Mouse (Mus musculus) neural tube, embryonic 12.5 days (tissue): ENCODE data around the gene Apbb2. TPM values are rescaled to one million over a fixed set of nuclear protein-coding genes. Genes with fewer than 3 reads are reported as not detected.
"Not testable (repeated sequence)": the region's sequence is repeated elsewhere in the genome, so short reads cannot be mapped to it uniquely, and the experiment has no call there.

Experiments used
- ATAC-seq: fragments of 200-750 bp; cut with Nextera tagmentation; 2 replicates; pipeline ENCODE4 v1.8.0; 2017; ENCODE audit warnings: low read depth, mild to moderate bottlenecking, moderate TSS enrichment, moderate library complexity; ENCODE audit not compliant: low FRiP score
- H3K27ac ChIP-seq: fragments of 300-500 bp; sonication (generic); 2 replicates; pipeline ENCODE4 v1.5.1; 2016
- H3K27me3 ChIP-seq: fragments of 300-500 bp; sonication (generic); replicated peaks from 2 replicates; pipeline ENCODE4 v1.6.1; 2016; ENCODE audit warnings: mild to moderate bottlenecking
- H3K36me3 ChIP-seq: fragments of 300-500 bp; sonication (generic); 2 replicates; pipeline ENCODE4 v1.6.1; 2016; ENCODE audit warnings: mild to moderate bottlenecking
- H3K4me1 ChIP-seq: fragments of 300-500 bp; sonication (generic); 2 replicates; pipeline ENCODE4 v1.6.1; 2016
- H3K4me2 ChIP-seq: fragments of 300-500 bp; sonication (generic); replicated peaks from 2 replicates; pipeline ENCODE4 v1.6.1; 2016; ENCODE audit warnings: mild to moderate bottlenecking
- H3K4me3 ChIP-seq: fragments of 300-500 bp; sonication (generic); 2 replicates; pipeline ENCODE4 v1.5.1; 2016
- H3K9ac ChIP-seq: fragments of 300-500 bp; sonication (generic); 2 replicates; pipeline ENCODE4 v1.6.1; 2016; ENCODE audit warnings: mild to moderate bottlenecking
- H3K9me3 ChIP-seq: fragments of 300-500 bp; sonication (generic); 2 replicates; pipeline ENCODE4 v1.6.1; 2016; ENCODE audit warnings: mild to moderate bottlenecking
- WGBS: fragments of 180-500 bp; shearing (Covaris S2); methylation state at CpG from one replicate; pipeline ENCODE4 v1.1.7; 2016; 5-methylcytosine and 5-hydroxymethylcytosine counted together
- polyA plus RNA-seq: library from polyadenylated mRNA; unstranded; fragments of >200 nt; fragmentation: Nextera tagmentation; extraction: Ambion mirVana; gene quantifications from 2 replicates; pipeline ENCODE4 v1.2.1, GENCODE M21; 2016

Gene Apbb2
- polyA plus RNA-seq, 1 experiment from 2014 or later, result 80.5 TPM

GRCm38 (mm10) chr5:66280742-66281141, 337.8 kb downstream of the Apbb2 start:
- no peaks in the 10 kb centered on the region for H3K27me3 ChIP-seq
- ATAC-seq, result no peak
- H3K36me3 ChIP-seq, result no peaks in the 10 kb centered on the region
- H3K9ac ChIP-seq, result no peak overlapping the region
- H3K9me3 ChIP-seq, result no peaks in the 10 kb centered on the region
- H3K27ac ChIP-seq, result no peak overlapping the region
- no peak overlapping the region for H3K4me2 ChIP-seq
- H3K4me3 ChIP-seq, result no peak overlapping the region
- 82% methylated on average over 6 of the region's 6 CpGs for WGBS
- no peaks in the 10 kb centered on the region for H3K4me1 ChIP-seq

DNA sequence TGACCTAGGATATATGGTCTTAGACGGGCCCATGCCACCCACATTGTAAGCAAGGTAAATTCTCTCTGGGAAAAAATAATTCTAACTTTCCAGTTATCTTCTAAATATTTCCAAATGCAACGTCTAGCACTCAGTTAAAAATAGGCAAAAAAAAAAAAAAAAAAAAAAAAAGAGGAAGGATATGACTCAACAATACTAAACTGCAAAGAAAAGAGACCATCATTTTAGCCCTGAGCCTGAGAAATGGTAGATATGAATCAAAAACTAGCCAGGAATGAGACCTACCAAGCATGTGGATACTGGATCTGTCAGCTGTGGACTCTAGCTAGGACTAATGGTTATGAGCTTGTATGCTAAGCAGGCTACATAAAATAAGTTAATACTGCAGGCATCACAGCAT, 338.9 kb downstream of the Apbb2 start:
- H3K36me3 ChIP-seq, result no peaks in the 10 kb centered on the region
- no peaks in the 10 kb centered on the region for H3K27me3 ChIP-seq
- ATAC-seq, result no peak
- WGBS, result 81% methylated on average over 2 of the region's 2 CpGs
- no peaks in the 10 kb centered on the region for H3K4me1 ChIP-seq
- no peak overlapping the region for H3K27ac ChIP-seq
- H3K9me3 ChIP-seq, result no peaks in the 10 kb centered on the region
- H3K4me3 ChIP-seq, result no peak overlapping the region
- H3K4me2 ChIP-seq, result no peak overlapping the region
- H3K9ac ChIP-seq, result no peak overlapping the region

DNA sequence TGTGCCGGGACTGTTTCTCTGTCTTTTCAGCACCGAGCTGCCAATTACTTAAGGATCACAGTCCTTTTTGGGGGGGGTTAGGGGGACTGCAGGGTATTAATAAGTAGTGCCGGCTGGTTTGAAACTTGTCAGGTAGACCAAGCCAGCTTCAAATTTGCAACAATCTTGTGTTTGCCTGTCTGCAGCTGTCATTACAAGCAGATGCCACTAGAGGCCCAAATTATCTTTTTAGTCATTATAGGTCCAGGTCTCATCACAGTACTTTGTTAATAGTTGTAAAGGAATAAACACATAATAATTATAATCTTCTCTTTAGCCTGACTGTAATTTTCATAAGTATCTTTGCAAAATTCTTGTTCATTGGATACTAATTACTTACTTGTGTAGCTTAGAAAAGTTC, 344.2 kb downstream of the Apbb2 start:
- Histone ChIP-seq H3K27me3 (no peaks in the 10 kb centered on the region), H3K27ac (no peak overlapping the region), H3K4me1 (no peaks in the 10 kb centered on the region; the same call in 1 of the 2 replicates), H3K4me3 (no peak overlapping the region), H3K4me2 (no peak overlapping the region), H3K9me3 (no peaks in the 10 kb centered on the region), H3K36me3 (no peaks in the 10 kb centered on the region), H3K9ac (no peak overlapping the region)
- no peak for ATAC-seq
- 64% methylated on average over 3 of the region's 3 CpGs for WGBS

GRCm38 (mm10) chr5:66271141-66271540, 347.4 kb downstream of the Apbb2 start:
- no peak for ATAC-seq
- no peaks in the 10 kb centered on the region for H3K27me3 ChIP-seq
- no peaks in the 10 kb centered on the region for H3K9me3 ChIP-seq
- 38% methylated on average over 2 of the region's 2 CpGs for WGBS
- H3K36me3 ChIP-seq, result no peaks in the 10 kb centered on the region
- H3K27ac ChIP-seq, result no peak overlapping the region
- H3K9ac ChIP-seq, result no peak overlapping the region
- H3K4me2 ChIP-seq, result no peak overlapping the region
- H3K4me1 ChIP-seq, result no peaks in the 10 kb centered on the region; the same call in 1 of the 2 replicates
- no peak overlapping the region for H3K4me3 ChIP-seq

DNA sequence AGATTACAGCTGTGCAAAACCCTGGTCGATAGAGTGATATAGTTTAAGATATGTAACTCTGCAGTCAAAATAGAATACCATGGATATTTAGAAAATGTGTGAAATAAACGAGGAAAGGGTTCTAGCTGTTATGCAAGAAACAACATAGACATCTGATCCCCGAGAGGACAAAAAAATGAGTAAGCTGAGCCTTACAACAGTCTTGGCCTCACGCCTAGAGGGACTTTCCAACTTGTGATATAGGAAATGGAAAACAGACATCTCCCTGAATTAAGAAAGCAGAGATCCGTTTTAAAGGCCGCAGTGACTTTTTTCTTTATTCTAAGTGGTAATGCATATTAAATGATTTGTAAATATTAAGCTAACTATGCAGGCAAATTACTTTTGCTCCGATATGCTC, 349.0 kb downstream of the Apbb2 start:
- H3K4me3 ChIP-seq, result no peak overlapping the region
- H3K27me3 ChIP-seq, result no peaks in the 10 kb centered on the region
- ATAC-seq, result no peak
- no peaks in the 10 kb centered on the region for H3K36me3 ChIP-seq
- H3K4me1 ChIP-seq, result no peaks in the 10 kb centered on the region; the same call in 1 of the 2 replicates
- 91% methylated on average over 7 of the region's 7 CpGs for WGBS
- no peak overlapping the region for H3K9ac ChIP-seq
- H3K9me3 ChIP-seq, result no peaks in the 10 kb centered on the region
- H3K27ac ChIP-seq, result no peak overlapping the region
- H3K4me2 ChIP-seq, result no peak overlapping the region

- no peaks in the 10 kb centered on the region for H3K36me3 ChIP-seq
- no peaks in the 10 kb centered on the region for H3K9me3 ChIP-seq
- H3K9ac ChIP-seq, result no peak overlapping the region
- no peak overlapping the region for H3K4me2 ChIP-seq
- 29% methylated on average over 4 of the region's 4 CpGs for WGBS
- no peak for ATAC-seq
- H3K4me3 ChIP-seq, result no peak overlapping the region
- H3K27ac ChIP-seq, result no peak overlapping the region
- 0 out of 2 replicates have a peak, but pooled peaks cover 6% of the 10 kb centered on the region for H3K4me1 ChIP-seq
- H3K27me3 ChIP-seq, result no peaks in the 10 kb centered on the region
These were observed 355.2 kb downstream of the Apbb2 start for GRCm38 (mm10) chr5:66263398-66263797.

- no peak overlapping the region for H3K27ac ChIP-seq
These were observed 356.1 kb downstream of the Apbb2 start for GRCm38 (mm10) chr5:66262475-66262874.

GRCm38 (mm10) chr5:66259756-66260448, 358.7 kb downstream of the Apbb2 start, which contains the start of gene Nsun7:
Gene Nsun7 (plus strand): TSS chr5:66259897.
- ATAC-seq, result peak; percentile 91
- Histone ChIP-seq H3K9ac (peak within 1 kb of the TSS; percentile 73), H3K4me1 (0 out of 2 replicates have a peak, but pooled peaks cover 6% of the 10 kb centered on the region), H3K27ac (no peak within 1 kb of the TSS), H3K4me3 (peak within 1 kb of the TSS; percentile 62), H3K36me3 (no peaks in the 10 kb centered on the region), H3K4me2 (peak within 1 kb of the TSS; percentile 94), H3K27me3 (no peaks in the 10 kb centered on the region), H3K9me3 (no peaks in the 10 kb centered on the region)
- WGBS, result under 1% methylated on average over 44 of the region's 44 CpGs

More at GRCm38 (mm10) chr5:66262475-66262874, 356.1 kb downstream of the Apbb2 start:
- Histone ChIP-seq H3K4me2 (no peak overlapping the region), H3K4me3 (no peak overlapping the region), H3K9ac (no peak overlapping the region), H3K27me3 (no peaks in the 10 kb centered on the region), H3K4me1 (0 out of 2 replicates have a peak, but pooled peaks cover 6% of the 10 kb centered on the region), H3K36me3 (no peaks in the 10 kb centered on the region), H3K9me3 (no peaks in the 10 kb centered on the region)
- WGBS, result 80% methylated on average over 2 of the region's 2 CpGs
- no peak for ATAC-seq

GRCm38 (mm10) chr5:66259431-66259755, 359.2 kb downstream of the Apbb2 start:
- Histone ChIP-seq H3K9ac (peak overlapping the region; percentile 73), H3K4me2 (peak overlapping the region; percentile 94), H3K4me3 (peak overlapping the region; percentile 62)
- not testable (repeated sequence) for ATAC-seq, H3K27ac ChIP-seq, H3K4me1 ChIP-seq, H3K9me3 ChIP-seq, H3K27me3 ChIP-seq, H3K36me3 ChIP-seq
- 6% methylated on average over 5 of the region's 5 CpGs for WGBS

DNA sequence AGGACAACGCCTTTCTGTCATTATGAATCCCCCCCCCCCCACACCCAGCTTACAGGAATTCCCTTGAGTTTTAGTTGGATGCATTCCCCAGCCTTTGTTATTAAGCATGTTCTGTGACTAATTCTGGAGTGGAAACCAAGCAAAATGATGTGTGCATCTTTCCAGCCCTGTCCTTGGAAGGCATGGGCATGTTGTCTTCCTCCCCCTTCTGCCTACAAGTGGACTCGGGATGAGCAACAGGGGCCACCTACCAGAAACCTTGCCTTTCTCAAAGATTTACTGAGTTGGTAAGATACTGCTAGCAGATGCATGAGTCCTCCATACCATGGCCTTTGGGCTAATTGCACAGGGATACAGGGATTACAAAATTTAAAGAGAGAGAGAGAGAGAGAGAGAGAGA, 359.6 kb downstream of the Apbb2 start:
- Histone ChIP-seq H3K27ac (no peak overlapping the region), H3K9me3 (no peaks in the 10 kb centered on the region), H3K4me1 (0 out of 2 replicates have a peak, but pooled peaks cover 6% of the 10 kb centered on the region), H3K9ac (no peak overlapping the region), H3K4me2 (no peak overlapping the region), H3K4me3 (no peak overlapping the region), H3K27me3 (no peaks in the 10 kb centered on the region), H3K36me3 (no peaks in the 10 kb centered on the region)
- WGBS, result 84% methylated on average over 2 of the region's 2 CpGs
- ATAC-seq, result no peak

GRCm38 (mm10) chr5:66255044-66255443, 363.5 kb downstream of the Apbb2 start:
- no peak overlapping the region for H3K4me3 ChIP-seq
- WGBS, result 91% methylated on average over 10 of the region's 10 CpGs
- H3K4me1 ChIP-seq, result 0 out of 2 replicates have a peak, but pooled peaks cover 4% of the 10 kb centered on the region
- no peak overlapping the region for H3K9ac ChIP-seq
- no peak overlapping the region for H3K27ac ChIP-seq
- H3K27me3 ChIP-seq, result no peaks in the 10 kb centered on the region
- no peak for ATAC-seq
- no peak overlapping the region for H3K4me2 ChIP-seq
- no peaks in the 10 kb centered on the region for H3K9me3 ChIP-seq
- no peaks in the 10 kb centered on the region for H3K36me3 ChIP-seq

DNA sequence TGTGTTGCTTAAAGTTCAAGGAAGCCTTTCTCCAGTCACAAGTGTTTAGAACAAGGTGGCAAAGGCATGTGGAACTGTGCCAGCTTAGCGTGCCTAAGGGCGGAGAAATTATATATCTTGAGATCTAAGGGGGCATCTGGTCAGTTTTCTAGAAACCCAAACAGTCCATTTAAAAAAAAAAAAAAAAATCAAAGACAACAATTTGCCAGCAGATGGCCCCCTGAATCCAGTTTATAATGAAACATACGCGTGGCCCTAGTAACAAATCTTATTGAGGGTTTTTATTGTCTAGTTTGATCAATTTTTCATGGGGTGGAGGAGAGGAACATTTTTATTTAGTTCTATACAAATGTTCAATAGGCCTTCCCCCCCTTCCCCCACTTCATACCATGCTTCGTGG, 365.4 kb downstream of the Apbb2 start:
- Histone ChIP-seq H3K27me3 (no peaks in the 10 kb centered on the region), H3K4me3 (no peak overlapping the region), H3K9me3 (no peaks in the 10 kb centered on the region), H3K9ac (no peak overlapping the region), H3K36me3 (no peaks in the 10 kb centered on the region), H3K27ac (no peak overlapping the region), H3K4me1 (no peaks in the 10 kb centered on the region), H3K4me2 (no peak overlapping the region)
- 56% methylated on average over 5 of the region's 5 CpGs for WGBS
- no peak for ATAC-seq
